Mouse (Mus musculus) frontal cortex, postnatal 36 days (tissue): Measurements from ENCODE around the gene Brf1.

Experiments
- DNase-seq, 2 experiments: peaks; one replicate each; pipeline ENCODE4 v3.0.0; 2022; ENCODE audit warnings: low spot score in 2 of 2

Gene Brf1

DNA sequence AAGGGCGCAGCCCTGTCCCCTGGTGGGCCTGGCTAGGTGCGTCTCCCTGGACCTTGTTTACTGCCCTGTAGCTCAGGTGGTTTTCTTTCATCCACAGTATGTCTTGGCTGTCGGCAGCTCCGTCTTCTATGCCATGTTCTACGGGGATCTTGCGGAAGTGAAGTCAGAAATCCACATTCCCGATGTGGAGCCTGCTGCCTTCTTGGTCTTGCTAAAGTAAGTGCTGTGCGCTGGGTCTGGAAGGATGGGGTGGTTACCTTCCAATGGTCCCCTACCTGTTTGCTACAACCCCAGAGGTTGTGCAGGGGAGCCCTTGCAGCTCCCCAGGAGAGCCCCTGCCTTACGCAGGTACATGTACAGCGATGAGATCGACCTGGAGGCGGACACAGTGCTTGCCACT lies 23.3 kb downstream of the Brf1 start:
- DNase-seq = peak; percentile 40 to 43

- DNase-seq = peak; percentile 89 to 90
Measured at GRCm38 (mm10) chr12:112976371-112977073, 24.0 kb downstream of the Brf1 start, which contains the start of gene Btbd6. Btbd6 (plus strand) TSS chr12:112976482.

DNA sequence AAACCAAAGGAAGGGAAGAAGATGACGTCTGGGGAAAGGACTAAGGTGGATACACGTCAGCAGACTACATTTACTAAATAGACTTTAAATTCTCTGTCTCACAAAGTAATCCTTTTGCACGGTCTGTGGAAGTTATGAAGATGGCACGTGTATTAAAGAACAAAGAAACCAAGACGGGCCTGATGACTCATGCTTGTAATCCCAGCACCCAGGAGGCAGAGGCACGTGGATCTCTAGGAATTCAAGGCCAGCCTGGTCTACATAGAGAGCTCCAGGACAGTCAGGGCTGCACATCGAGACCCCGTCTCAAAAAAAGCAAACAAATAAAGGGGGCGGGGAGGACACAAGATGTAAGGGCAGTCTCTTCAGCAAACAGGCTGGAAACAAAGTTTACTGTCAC lies 25.8 kb downstream of the Brf1 start:
- DNase-seq = no peak

- no peak for DNase-seq
Measured at GRCm38 (mm10) chr12:112969616-112970015, 30.9 kb downstream of the Brf1 start.

DNA sequence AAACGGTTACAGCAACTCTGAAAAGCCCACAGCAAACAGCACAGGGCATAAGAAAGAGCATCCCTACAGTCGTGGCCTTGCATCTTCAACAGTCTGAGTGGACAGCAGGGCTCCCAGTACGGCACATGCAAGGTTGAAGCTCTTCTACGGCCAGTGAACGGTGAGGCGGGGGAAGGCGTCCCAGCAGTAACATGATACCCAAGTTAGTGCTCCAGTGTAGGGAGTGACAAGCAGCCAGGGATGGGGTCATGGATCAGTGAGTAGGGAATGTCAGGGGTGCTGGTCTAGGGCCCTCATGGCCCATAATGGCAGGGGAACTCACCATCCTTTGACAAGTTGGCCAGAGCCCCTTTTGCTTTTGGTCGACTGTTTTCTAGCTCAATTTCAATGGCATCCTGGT lies 31.6 kb downstream of the Brf1 start:
- DNase-seq = no peak

DNA sequence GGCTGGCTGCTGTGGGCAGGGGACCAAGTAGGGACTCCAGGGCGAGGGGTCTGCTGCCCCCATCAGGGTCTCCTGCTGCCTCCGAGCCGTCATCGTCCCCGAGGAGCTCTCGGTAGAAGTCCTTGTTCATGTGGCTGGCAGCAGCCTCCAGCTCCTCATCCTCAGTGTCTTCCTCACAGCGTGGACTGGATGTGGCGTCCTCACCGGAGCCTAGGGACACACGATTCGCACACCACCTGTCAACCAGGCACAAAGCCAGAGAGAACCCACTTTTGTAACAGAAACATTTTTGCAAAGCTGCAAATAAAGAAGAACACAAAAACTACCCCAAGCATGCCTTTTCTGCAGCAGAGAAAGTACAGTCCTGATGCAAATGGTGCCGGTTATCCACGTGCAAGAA lies 34.7 kb downstream of the Brf1 start:
- DNase-seq = no peak

DNA sequence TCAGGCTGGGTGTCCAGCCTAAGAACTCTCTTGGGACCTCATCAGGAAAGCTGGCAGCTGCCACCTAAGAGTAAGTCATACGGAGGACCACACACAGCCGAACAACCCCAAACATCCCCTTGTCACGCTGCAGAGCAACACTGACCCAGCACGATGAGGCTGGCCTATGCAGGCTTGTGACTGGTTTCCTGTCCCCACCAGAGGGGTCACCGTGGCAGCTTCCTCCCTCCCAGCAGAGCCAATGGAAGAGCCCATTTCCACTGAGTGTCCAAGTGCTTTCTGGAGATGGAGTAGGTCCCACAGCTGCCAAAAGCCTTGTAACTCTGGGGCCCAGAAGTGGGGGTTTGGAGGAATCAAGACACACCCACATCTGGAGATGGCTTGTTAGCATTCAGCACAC lies 38.6 kb downstream of the Brf1 start:
- no peak for DNase-seq

DNA sequence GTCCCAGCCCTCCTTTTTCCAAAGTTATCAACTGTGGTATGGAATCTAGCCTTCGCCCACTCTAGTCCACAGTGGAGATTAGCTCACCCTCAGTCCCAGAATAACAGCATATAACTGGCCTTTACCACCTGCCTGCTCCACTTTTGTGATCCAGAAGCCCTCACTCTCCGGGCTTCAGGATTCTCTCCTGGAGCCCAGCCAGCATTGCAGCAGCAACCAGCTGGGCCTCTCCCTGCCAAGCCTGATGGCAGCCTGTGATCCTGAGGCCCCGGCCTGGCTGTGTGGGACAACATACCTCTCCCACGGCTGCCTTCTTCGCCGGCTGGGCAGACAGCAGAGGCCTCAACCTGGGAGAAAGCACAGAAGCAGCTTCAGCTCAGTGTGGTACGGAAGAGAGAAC lies 39.1 kb downstream of the Brf1 start:
- DNase-seq = no peak

DNA sequence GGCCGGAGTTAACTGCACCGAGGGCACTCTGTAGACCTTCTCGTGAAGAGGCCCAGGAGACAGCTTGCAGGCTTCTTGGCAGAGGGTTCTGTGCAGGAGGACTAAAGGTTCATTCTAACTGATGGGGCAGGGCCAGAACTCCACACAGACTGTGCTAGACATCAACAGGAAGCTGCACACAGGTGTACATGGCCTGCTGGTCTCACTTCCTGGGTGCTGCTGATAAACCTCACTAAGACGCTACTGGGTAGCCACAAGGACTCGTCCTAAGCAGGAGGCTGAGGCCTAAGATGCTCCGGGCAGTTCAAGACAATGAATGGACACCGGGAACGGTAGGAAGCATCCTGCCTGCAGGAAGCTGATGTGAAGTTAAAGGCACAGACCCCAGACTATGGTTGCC lies 41.1 kb downstream of the Brf1 start:
- no peak for DNase-seq

- no peak for DNase-seq
Measured at GRCm38 (mm10) chr12:112958303-112958702, 42.2 kb downstream of the Brf1 start.

- DNase-seq = peak; percentile 70 to 84
Measured at GRCm38 (mm10) chr12:112955800-112956199, 44.7 kb downstream of the Brf1 start.

- DNase-seq = no peak
Measured at GRCm38 (mm10) chr12:112952926-112953565, 47.5 kb downstream of the Brf1 start.

- no peak for DNase-seq
Measured at GRCm38 (mm10) chr12:112952433-112952832, 48.1 kb downstream of the Brf1 start.

- no peak for DNase-seq
Measured at GRCm38 (mm10) chr12:112951150-112951842, 49.2 kb downstream of the Brf1 start.

- DNase-seq = no peak
Measured at GRCm38 (mm10) chr12:112950761-112951129, 49.8 kb downstream of the Brf1 start.

GRCm38 (mm10) chr12:112950040-112950760 lies 50.3 kb downstream of the Brf1 start:
- peak; percentile 92 to 94 for DNase-seq

DNA sequence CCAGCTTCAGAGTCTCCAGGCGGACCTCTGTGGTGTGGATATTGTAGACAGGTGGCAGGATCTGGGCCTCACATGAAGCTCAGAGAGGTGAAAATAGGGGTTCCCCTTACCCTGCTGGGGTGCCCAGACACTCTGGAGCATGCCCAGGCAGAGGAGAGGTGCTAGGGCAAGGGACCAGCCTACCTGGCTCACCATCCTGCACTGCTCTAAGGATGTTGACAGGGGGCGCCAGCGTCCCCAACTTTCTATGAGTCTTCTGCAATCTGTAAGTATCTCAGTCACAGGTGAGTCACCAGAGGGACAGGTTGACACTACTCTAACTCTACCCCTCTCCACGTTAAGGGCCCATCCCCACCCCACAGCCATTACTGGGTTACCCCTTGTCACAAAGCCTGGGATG lies 53.2 kb downstream of the Brf1 start:
- DNase-seq = no peak

DNA sequence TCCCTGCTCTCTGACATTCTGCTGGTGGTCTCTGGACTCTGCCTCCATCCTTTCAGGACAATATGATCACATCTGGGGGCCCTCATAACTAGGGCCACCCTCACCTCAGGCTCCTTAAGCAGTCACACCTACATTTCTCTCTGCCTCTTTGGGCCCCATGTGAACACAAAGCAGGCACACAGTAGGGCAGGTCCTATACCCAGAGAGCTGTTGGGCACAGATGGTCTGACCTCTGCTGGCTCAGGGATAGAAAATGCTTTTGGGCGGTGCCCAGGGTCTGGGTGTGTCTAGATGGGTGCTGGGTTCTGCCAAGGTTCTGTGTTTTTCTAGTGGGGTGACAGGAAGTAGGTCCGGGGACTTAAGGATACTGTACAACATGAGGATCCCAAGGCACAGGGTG lies 56.8 kb downstream of the Brf1 start:
- DNase-seq = no peak

DNA sequence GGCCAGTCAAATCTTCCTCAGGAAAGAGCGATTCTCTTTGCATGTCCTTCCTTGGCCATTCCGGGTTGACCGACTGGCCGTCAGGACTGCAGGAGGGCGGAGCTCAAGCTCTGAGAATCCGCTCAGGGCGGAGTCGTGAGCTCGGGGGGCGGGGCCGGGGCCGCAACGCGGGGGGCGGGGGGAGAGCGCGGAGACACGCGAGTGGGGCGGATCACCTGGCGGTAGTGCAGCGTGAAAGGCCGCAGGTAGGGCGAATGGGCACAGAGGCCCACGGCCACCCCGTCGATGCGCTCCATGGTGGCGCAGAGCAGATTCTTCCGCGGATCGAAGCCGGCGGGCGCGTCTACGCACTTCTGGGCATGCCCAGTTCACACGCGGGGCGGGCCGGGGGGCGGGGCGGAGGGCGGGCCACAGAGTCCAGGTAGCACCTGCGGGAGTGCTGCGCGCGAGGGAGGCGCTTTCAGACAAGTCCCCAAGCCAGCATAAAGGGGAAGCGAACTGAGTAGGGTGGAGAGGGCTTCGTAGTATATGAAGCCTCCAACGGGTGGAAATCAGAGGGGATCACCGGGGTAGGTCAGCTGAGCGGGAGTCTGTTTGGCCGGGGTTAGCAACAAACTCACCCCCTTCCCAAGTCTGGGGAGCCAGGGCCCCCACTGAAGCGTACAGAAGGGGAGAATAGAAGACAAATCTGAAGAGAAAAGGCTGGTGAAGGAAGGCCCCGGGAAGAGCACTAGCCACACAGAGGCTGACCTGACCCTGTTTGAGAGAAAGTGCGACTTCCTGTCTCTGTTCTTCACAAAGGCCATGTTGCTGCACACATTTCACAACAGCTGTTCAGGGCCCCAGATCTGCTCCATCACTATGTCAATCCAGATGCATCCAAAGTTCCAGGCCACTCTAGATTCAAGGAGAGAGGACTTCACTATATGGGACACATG lies 58.5 kb downstream of the Brf1 start, which contains the start of gene Nudt14:
TSS of gene Nudt14 (minus strand) at position 349 of the 938 bp plus-strand sequence.
- peak; percentile 69 to 70 for DNase-seq

DNA sequence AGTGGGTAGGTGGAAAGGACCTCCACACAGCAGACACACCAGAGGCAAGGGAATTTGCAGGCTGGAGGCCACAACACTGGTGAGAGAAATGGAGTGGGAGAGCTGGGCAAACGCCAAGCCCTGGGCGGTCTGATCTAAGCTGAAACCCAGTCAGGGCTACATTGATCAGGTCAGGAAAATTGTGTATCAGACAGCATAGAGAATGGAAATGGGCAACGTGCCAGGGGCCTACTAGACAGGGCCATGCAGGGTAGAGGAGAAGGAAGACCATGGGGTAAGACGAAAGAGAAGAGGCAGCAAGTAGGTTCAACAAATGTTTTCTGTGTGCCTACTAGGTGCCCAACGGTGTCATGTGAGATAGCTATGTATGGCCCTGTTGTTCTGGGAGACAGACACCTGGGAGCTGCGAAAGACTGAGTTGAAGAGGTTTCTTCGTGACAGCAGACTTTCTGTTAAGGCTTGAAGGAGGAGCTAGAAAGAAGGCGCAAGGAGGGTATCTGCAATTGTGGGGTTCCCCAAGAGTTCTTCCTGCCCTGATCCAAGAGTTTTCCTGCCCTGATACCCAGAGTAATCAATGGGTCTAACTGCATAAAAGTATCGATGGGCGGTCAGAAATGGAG lies 59.2 kb downstream of the Brf1 start:
- DNase-seq = peak in 1 of 2 experiments; percentile 28

- DNase-seq = no peak
Measured at GRCm38 (mm10) chr12:112940710-112941109, 59.8 kb downstream of the Brf1 start.
